Mouse (Mus musculus) activated CD4-positive, CD25-positive, alpha-beta regulatory T cell (primary cell): ENCODE data around the gene Rarg. TPM values are rescaled to one million over a fixed set of nuclear protein-coding genes. Genes with fewer than 3 reads are reported as not detected.

Experiments used
- polyA plus RNA-seq, 2 experiments: library from polyadenylated mRNA; unstranded; fragments of 100-300 nt; shearing (Covaris generic); gene quantifications; one replicate each; pipeline ENCODE4 v1.2.1; 2017

Rarg gene
- 10 to 100 TPM; 28.5 to 42.8 TPM for polyA plus RNA-seq

GRCm38 (mm10) chr15:102257202-102258075, at the start of gene Rarg:
Gene Rarg (minus strand): TSS chr15:102257517.

GRCm38 (mm10) chr15:102295633-102296367, 38.5 kb upstream of the Rarg start, which contains the start of gene Espl1:
Gene Espl1 (plus strand): TSS chr15:102296266.

GRCm38 (mm10) chr15:102279092-102279782, 21.9 kb upstream of the Rarg start, which contains the start of gene Mfsd5:
Gene Mfsd5 (plus strand): TSS chr15:102279454.

GRCm38 (mm10) chr15:102270274-102270960, 13.1 kb upstream of the Rarg start, which contains the start of gene Gm9918:
Gene Gm9918 (plus strand): TSS chr15:102270563.

GRCm38 (mm10) chr15:102231748-102232147, 25.6 kb downstream of the Rarg start, which contains the start of gene Itgb7:
Gene Itgb7 (minus strand): TSS chr15:102231944.

GRCm38 (mm10) chr15:102204674-102205505, 52.4 kb downstream of the Rarg start, which contains the start of gene Csad:
Gene Csad (minus strand): TSS chr15:102204724.

GRCm38 (mm10) chr15:102202971-102203834, 54.1 kb downstream of the Rarg start, which contains the start of gene Zfp740:
Gene Zfp740 (plus strand): TSS chr15:102203249.

Other genes with a start within 250 kb of the Rarg start
- 1 to 10 TPM; 1.0 to 2.4 TPM for gene Krt18, start 229.3 kb downstream of the Rarg start, polyA plus RNA-seq
- 10 to 100 TPM; 81.7 to 85.7 TPM for gene Eif4b, start 183.7 kb downstream of the Rarg start, polyA plus RNA-seq
- under 1 TPM; 0.23 to 0.81 TPM for gene Tns2, start 157.1 kb downstream of the Rarg start, polyA plus RNA-seq
- 10 to 100 TPM; 55.1 to 60.3 TPM for gene Spryd3, start 121.3 kb downstream of the Rarg start, polyA plus RNA-seq
- gene Igfbp6, start 113.2 kb downstream of the Rarg start, polyA plus RNA-seq, result under 1 TPM in 1 of 2 experiments, not detected in 1; 0.33 TPM
- 1 to 10 TPM in 1 of 2 experiments, under 1 TPM in 1; 0.87 to 4.3 TPM for gene Soat2, start 107.0 kb downstream of the Rarg start, polyA plus RNA-seq
- gene Zfp740, start 54.3 kb downstream of the Rarg start, polyA plus RNA-seq, result 100 to 1,000 TPM in 1 of 2 experiments, 10 to 100 TPM in 1; 82.9 to 100 TPM
- gene Csad, start 52.8 kb downstream of the Rarg start, polyA plus RNA-seq, result 10 to 100 TPM; 11.0 to 21.9 TPM
- 1,000 to 10,000 TPM in 1 of 2 experiments, 100 to 1,000 TPM in 1; 949 to 1,884 TPM for gene Itgb7, start 25.6 kb downstream of the Rarg start, polyA plus RNA-seq
- gene Gm9918, start 13.0 kb upstream of the Rarg start, polyA plus RNA-seq, result not detected
- 100 to 1,000 TPM; 108 to 122 TPM for gene Mfsd5, start 21.9 kb upstream of the Rarg start, polyA plus RNA-seq
- gene Espl1, start 38.7 kb upstream of the Rarg start, polyA plus RNA-seq, result 1 to 10 TPM; 2.4 to 3.3 TPM
- 100 to 1,000 TPM; 468 to 570 TPM for gene Pfdn5, start 68.6 kb upstream of the Rarg start, polyA plus RNA-seq
- gene Myg1, start 74.2 kb upstream of the Rarg start, polyA plus RNA-seq, result 10 to 100 TPM; 87.6 to 90.3 TPM
- gene Aaas, start 93.3 kb upstream of the Rarg start, polyA plus RNA-seq, result 10 to 100 TPM; 46.4 to 47.9 TPM
- gene Sp7, start 109.7 kb upstream of the Rarg start, polyA plus RNA-seq, result not detected
- 10 to 100 TPM; 10.7 to 15.1 TPM for gene Sp1, start 148.6 kb upstream of the Rarg start, polyA plus RNA-seq
- gene Amhr2, start 187.8 kb upstream of the Rarg start, polyA plus RNA-seq, result under 1 TPM in 1 of 2 experiments, not detected in 1; 0.49 TPM
- gene Prr13, start 201.5 kb upstream of the Rarg start, polyA plus RNA-seq, result 100 to 1,000 TPM; 479 to 749 TPM
- gene Pcbp2, start 213.0 kb upstream of the Rarg start, polyA plus RNA-seq, result 100 to 1,000 TPM in 1 of 2 experiments, 10 to 100 TPM in 1; 95.8 to 151 TPM
- gene Gm10337, start 246.2 kb upstream of the Rarg start, polyA plus RNA-seq, result 1 to 10 TPM in 1 of 2 experiments, not detected in 1; 1.5 TPM